Mouse (Mus musculus) liver, embryonic 14.5 days (tissue): Measurements from ENCODE around the gene Slc35e1.

Experiments
- CTCF ChIP-seq: IDR thresholded peaks from 2 replicates; pipeline ENCODE4 v1.5.1; 2016; ENCODE audit warnings: antibody characterized with exemption, low read depth, control low read depth
- EP300 ChIP-seq: IDR thresholded peaks from 2 replicates; pipeline ENCODE4 v1.6.1; 2016; ENCODE audit warnings: antibody characterized with exemption, low read depth

DNA sequence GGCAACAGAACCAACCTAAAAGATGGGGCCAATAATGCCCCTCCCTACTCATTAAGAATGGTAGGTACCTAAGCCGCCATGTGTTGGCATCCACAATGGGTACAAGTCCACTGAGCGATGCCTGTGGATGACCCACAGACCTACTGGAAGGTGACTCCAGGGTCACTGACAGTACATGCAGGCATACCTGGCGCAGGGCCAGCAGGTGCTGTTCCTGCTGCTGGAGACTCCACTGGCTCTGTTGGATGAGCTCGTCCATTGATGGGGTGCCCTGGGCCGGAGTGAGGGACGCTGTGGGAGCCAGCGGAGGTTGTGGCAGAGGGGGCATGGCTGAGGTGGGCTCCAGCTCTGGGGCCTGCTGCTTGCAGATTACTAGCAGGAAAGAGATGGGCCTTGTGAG, 21.7 kb downstream of the Slc35e1 start:
- no peak for TF ChIP-seq CTCF
- no peak for TF ChIP-seq EP300
